Mouse (Mus musculus): ENCODE data around the gene Fbln7.

- TF ChIP-seq CTCF (IDR thresholded peaks at IDR 0.05; ENCODE audit: extremely low read depth, insufficient read depth, insufficient read length, insufficient replicate concordance) = no peak
- TF ChIP-seq POLR2A (IDR thresholded peaks at IDR 0.05; ENCODE audit: low read depth, low read length) = no peak
These were observed 29.7 kb upstream of the Fbln7 start for GRCm38 (mm10) chr2:128833035-128833434.

Data from spleen, adult 2 months (tissue).